Mouse (Mus musculus): ENCODE data around the gene Jup. TPM values are rescaled to one million over a fixed set of nuclear protein-coding genes. Genes with fewer than 3 reads are reported as not detected.

Jup gene
- polyA plus RNA-seq, 1 experiment from 2014 or later = 106 TPM

DNA sequence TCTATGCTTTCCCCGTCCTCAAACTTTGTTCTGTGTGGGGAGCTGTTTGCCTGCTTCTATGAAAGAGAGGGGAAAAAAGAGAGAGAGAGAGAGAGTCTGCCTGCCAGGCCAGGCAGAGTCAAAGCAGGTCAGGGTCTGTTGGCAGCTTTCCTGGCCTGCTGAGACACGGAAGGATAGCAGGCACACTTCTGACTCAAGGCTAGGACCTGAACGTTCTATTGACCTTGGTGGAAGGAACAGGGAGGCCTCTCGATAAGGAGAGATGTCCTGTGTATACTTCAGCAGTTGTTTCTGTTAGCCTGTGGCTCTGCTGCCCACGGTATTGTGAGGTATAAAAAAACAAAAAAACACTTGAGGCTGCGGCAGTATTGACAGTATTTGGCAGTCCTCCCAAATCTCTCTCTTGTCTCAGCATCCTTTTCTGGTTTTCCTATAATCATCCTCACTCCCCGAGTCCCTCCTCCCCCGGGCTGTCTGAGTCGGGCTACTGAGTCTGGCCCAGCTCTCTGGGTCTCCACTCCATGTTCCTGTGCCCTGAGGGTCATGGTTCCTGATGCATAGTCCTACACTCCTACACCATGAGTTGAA, 31.1 kb upstream of the Jup start:
- DNase-seq (ENCODE audit: low spot score) (no peak), ATAC-seq (replicated peaks; ENCODE audit: low FRiP score, low TSS enrichment, low read depth) (no peak)
- Histone ChIP-seq H3K4me1 (replicated peaks; ENCODE audit: control insufficient read depth, insufficient read depth, low read length) (no peaks in the 10 kb centered on the region), H3K27me3 (replicated peaks; ENCODE audit: control insufficient read depth, insufficient read depth, low read length) (no peaks in the 10 kb centered on the region), H3K27ac (ENCODE audit: low read depth) (no peak overlapping the region), H3K36me3 (ENCODE audit: control insufficient read depth, insufficient read depth, low read length) (peaks cover 58% of the 10 kb centered on the region), H3K9me3 (ENCODE audit: control insufficient read depth, low read length) (no peaks in the 10 kb centered on the region), H3K4me3 (ENCODE audit: low read depth, low read length) (no peak overlapping the region), H3K9ac (ENCODE audit: low read length) (no peak overlapping the region), H3K4me2 (ENCODE audit: low read length) (no peak overlapping the region)
- 69% methylated on average over 9 of the region's 9 CpGs for WGBS

DNA sequence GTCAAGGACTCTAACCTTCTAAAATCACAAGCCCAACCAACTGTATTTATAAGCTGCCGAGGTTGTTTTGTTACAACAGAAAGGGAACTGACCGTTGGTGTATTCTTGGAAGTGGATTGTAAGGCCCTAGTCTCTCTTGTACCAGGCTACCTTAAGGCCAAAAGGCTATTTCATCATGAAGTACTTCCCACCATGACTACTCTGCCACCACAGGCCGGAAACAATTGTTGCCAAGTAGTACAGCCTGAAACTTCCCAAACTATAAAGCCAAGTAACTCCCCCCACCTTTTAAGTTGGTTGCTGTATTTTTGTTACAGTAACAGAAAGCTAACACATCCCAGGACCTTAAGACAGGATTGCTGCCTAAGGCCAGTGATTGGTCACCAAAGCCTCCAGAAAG, 29.3 kb upstream of the Jup start:
- WGBS = 83% methylated on average over 3 of the region's 3 CpGs
- no peak overlapping the region for H3K4me2 ChIP-seq (ENCODE audit: low read length)
- peaks cover 60% of the 10 kb centered on the region for H3K36me3 ChIP-seq (ENCODE audit: control insufficient read depth, insufficient read depth, low read length)
- no peak for ATAC-seq (replicated peaks; ENCODE audit: low FRiP score, low TSS enrichment, low read depth)
- DNase-seq (ENCODE audit: low spot score) = no peak
- no peaks in the 10 kb centered on the region for H3K4me1 ChIP-seq (replicated peaks; ENCODE audit: control insufficient read depth, insufficient read depth, low read length)
- H3K9ac ChIP-seq (ENCODE audit: low read length) = no peak overlapping the region
- H3K9me3 ChIP-seq (ENCODE audit: control insufficient read depth, low read length) = no peaks in the 10 kb centered on the region
- H3K27me3 ChIP-seq (replicated peaks; ENCODE audit: control insufficient read depth, insufficient read depth, low read length) = no peaks in the 10 kb centered on the region
- H3K4me3 ChIP-seq (ENCODE audit: low read depth, low read length) = no peak overlapping the region
- H3K27ac ChIP-seq (ENCODE audit: low read depth) = no peak overlapping the region

DNA sequence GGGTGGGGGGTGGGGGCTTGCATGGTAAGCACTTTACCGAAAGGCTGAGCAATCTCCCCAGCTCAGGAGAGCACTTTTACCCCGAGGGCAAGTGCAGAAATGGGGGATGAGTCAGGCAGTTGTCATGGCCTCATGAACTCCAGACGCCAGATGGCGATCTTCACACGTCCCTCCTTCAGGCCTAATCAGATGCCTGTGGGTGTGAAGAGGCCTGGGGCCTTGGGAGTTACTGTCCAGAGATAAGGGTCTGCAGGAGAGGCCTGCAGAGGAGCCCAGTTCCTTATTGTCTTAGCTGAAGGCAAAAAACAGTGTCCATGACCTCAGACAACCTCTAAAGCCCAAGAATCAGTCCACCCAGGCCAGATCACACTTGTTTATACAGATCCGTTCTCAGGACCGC, 28.3 kb upstream of the Jup start:
- Histone ChIP-seq H3K4me3 (ENCODE audit: low read depth, low read length) (no peak overlapping the region), H3K9me3 (ENCODE audit: control insufficient read depth, low read length) (no peaks in the 10 kb centered on the region), H3K27ac (ENCODE audit: low read depth) (no peak overlapping the region), H3K4me2 (ENCODE audit: low read length) (no peak overlapping the region), H3K9ac (ENCODE audit: low read length) (no peak overlapping the region), H3K4me1 (replicated peaks; ENCODE audit: control insufficient read depth, insufficient read depth, low read length) (no peaks in the 10 kb centered on the region), H3K27me3 (replicated peaks; ENCODE audit: control insufficient read depth, insufficient read depth, low read length) (no peaks in the 10 kb centered on the region), H3K36me3 (ENCODE audit: control insufficient read depth, insufficient read depth, low read length) (peaks cover 61% of the 10 kb centered on the region)
- 13% methylated on average over 7 of the region's 7 CpGs for WGBS
- peak; percentile 72 for DNase-seq (ENCODE audit: low spot score)
- ATAC-seq (replicated peaks; ENCODE audit: low FRiP score, low TSS enrichment, low read depth) = peak; percentile 51

DNA sequence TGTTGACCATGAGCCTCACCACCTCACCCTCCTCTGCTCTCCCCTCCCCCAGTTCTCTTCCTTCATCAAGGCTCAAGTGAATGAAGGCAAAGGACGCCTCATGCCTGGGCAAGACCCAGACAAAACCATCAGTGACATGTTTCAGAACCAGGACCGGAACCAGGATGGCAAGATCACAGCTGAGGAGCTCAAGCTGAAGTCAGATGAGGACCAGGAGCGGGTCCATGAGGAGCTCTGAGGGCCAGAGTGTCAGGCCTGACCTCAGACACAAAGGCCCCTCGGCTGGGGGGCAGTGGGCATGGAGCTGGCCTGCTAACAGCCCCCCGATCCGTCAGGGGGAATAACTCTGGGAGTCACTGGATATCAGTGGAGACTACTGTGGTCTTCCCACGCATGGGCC, 26.3 kb upstream of the Jup start:
- H3K9ac ChIP-seq (ENCODE audit: low read length) = no peak overlapping the region
- WGBS = 94% methylated on average over 7 of the region's 7 CpGs
- DNase-seq (ENCODE audit: low spot score) = no peak
- H3K27ac ChIP-seq (ENCODE audit: low read depth) = no peak overlapping the region
- H3K4me1 ChIP-seq (replicated peaks; ENCODE audit: control insufficient read depth, insufficient read depth, low read length) = no peaks in the 10 kb centered on the region
- no peaks in the 10 kb centered on the region for H3K27me3 ChIP-seq (replicated peaks; ENCODE audit: control insufficient read depth, insufficient read depth, low read length)
- H3K9me3 ChIP-seq (ENCODE audit: control insufficient read depth, low read length) = no peaks in the 10 kb centered on the region
- ATAC-seq (replicated peaks; ENCODE audit: low FRiP score, low TSS enrichment, low read depth) = no peak
- H3K36me3 ChIP-seq (ENCODE audit: control insufficient read depth, insufficient read depth, low read length) = peaks cover 53% of the 10 kb centered on the region
- no peak overlapping the region for H3K4me3 ChIP-seq (ENCODE audit: low read depth, low read length)
- no peak overlapping the region for H3K4me2 ChIP-seq (ENCODE audit: low read length)

DNA sequence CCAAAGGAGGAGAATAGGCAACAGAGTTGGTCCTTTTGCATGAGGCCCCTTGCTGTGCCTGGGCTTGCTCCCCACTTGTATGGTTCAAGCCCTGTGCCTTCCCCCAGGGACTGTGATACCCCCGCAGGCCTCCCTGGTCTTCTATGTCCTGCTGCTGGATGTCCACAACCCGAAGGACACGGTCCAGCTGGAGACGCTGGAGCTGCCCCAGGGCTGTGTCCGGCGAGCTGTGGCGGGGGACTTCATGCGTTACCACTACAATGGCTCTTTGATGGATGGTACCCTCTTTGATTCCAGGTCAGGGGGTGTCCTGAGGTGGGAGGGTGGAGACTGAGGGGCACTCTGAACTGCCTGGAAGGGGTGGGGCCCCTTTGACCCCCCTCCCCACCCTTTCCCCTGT, 24.0 kb upstream of the Jup start:
- WGBS = 77% methylated on average over 8 of the region's 8 CpGs
- DNase-seq (ENCODE audit: low spot score) = no peak
- Histone ChIP-seq H3K9ac (ENCODE audit: low read length) (no peak overlapping the region), H3K4me3 (ENCODE audit: low read depth, low read length) (no peak overlapping the region), H3K36me3 (ENCODE audit: control insufficient read depth, insufficient read depth, low read length) (peaks cover 52% of the 10 kb centered on the region), H3K4me1 (replicated peaks; ENCODE audit: control insufficient read depth, insufficient read depth, low read length) (peaks cover 9% of the 10 kb centered on the region), H3K4me2 (ENCODE audit: low read length) (no peak overlapping the region), H3K27me3 (replicated peaks; ENCODE audit: control insufficient read depth, insufficient read depth, low read length) (no peaks in the 10 kb centered on the region), H3K9me3 (ENCODE audit: control insufficient read depth, low read length) (no peaks in the 10 kb centered on the region), H3K27ac (ENCODE audit: low read depth) (no peak overlapping the region)
- ATAC-seq (replicated peaks; ENCODE audit: low FRiP score, low TSS enrichment, low read depth) = no peak

DNA sequence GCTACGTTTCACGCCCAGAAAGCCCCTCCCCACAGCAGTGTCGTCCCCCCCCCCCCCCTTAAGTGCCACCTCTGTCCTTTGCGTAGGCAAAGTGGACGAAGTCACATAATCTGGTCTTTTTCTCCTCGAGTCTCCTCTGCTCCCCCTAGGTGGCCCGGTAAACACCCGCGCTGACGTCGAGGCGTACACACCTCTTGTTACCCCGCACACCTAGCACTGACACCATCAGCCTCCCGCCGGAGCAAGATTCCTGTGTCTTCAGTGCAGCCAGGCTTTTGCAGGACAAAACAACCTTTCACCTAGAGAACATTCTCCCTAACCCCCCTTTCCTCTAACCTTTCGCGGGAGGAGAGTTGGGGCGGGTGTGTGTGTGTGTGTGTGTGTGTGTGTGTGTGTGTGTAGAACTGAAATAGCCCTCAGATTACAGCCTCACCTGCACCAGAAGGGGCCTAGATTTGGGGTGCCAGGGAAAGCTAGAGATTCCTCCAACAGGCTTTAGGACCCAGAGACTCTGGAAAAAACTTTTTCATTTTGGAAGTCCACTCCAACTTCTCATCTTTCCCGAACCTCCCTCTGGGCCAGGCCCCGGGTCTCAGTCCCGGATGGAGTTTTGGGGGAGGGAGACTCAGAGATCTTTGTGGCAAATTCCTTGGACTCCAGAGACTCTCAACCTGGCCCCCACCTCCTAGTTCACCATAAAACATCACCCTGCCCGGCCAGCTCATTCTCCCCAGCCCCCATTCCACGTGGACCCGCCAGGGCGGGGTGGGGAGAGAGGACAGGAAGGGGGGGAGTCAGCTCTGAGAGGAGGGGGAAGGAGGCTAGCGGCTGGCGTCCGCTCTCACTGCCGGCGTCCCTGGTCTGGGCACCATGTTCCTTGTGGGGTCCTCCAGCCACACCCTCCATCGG, 17.6 kb upstream of the Jup start, which contains the start of gene Fkbp10:
Gene Fkbp10, plus strand, starts transcription at position 784 of the 909 bp plus-strand sequence.
- peak; percentile 86 for DNase-seq (ENCODE audit: low spot score)
- H3K9me3 ChIP-seq (ENCODE audit: control insufficient read depth, low read length) = no peaks in the 10 kb centered on the region
- H3K4me1 ChIP-seq (replicated peaks; ENCODE audit: control insufficient read depth, insufficient read depth, low read length) = peaks cover 41% of the 10 kb centered on the region
- H3K27me3 ChIP-seq (replicated peaks; ENCODE audit: control insufficient read depth, insufficient read depth, low read length) = no peaks in the 10 kb centered on the region
- H3K4me2 ChIP-seq (ENCODE audit: low read length) = peak within 1 kb of the TSS; percentile 63
- H3K27ac ChIP-seq (ENCODE audit: low read depth) = peak within 1 kb of the TSS; percentile 93
- H3K36me3 ChIP-seq (ENCODE audit: control insufficient read depth, insufficient read depth, low read length) = peaks cover 13% of the 10 kb centered on the region
- whole genome bisulfite sequencing = under 1% methylated on average over 30 of the region's 31 CpGs
- H3K4me3 ChIP-seq (ENCODE audit: low read depth, low read length) = peak within 1 kb of the TSS; percentile 58
- H3K9ac ChIP-seq (ENCODE audit: low read length) = peak within 1 kb of the TSS; percentile 67
- peak; percentile 37 for ATAC-seq (replicated peaks; ENCODE audit: low FRiP score, low TSS enrichment, low read depth)

DNA sequence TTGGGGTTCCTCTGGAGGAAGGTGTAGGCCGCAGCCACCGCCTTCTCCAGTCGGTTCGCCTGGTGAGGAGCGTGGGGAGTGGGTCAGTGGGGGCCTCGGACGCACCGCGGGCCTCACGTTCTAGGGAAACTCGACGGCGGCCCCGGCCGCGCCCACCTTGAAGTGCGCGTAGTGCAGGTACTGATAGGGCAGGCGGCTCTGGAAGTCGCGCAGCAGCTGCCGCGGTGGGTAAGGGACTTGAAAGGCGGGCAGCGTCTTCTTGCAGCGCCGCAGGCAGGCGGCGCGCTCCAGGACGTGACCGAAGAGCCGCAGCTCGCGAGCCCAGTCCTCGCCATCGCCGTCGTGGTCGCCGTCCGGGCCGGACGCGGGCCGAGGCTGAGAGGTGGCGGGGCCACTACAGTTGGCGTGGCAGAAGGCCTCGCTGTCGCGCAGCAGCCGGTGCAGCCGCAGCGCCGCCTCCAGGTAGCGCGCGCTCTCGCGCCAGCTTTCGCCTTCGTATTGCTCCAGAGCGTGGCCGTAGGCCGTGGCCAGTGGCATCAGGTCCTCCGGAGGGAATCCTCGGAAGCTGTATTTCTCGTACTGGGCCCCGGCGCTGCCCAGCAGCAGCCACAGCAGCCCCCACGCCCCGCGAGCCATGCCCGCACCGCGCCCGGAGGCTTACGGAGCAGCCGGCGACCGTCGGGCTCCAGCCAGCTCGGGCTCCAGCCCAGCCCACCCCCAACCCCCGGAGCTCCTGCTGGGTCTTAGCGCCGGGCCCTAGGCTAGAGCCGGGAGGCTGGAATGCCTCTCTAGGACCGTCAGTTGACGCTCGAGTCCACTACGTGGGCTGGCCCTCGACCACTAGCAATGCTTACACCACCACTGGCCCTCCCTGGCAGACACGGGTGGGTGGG, 16.7 kb upstream of the Jup start, which contains the start of gene P3h4:
Gene P3h4, minus strand, starts transcription at position 816 of the 893 bp plus-strand sequence.
- no peaks in the 10 kb centered on the region for H3K9me3 ChIP-seq (ENCODE audit: control insufficient read depth, low read length)
- H3K9ac ChIP-seq (ENCODE audit: low read length) = peak within 1 kb of the TSS; percentile 67
- H3K4me3 ChIP-seq (ENCODE audit: low read depth, low read length) = peak within 1 kb of the TSS; percentile 58
- DNase-seq (ENCODE audit: low spot score) = peak; percentile 94
- WGBS = under 1% methylated on average over 93 of the region's 93 CpGs
- H3K27me3 ChIP-seq (replicated peaks; ENCODE audit: control insufficient read depth, insufficient read depth, low read length) = no peaks in the 10 kb centered on the region
- H3K4me2 ChIP-seq (ENCODE audit: low read length) = peak within 1 kb of the TSS; percentile 63
- peaks cover 41% of the 10 kb centered on the region for H3K4me1 ChIP-seq (replicated peaks; ENCODE audit: control insufficient read depth, insufficient read depth, low read length)
- H3K36me3 ChIP-seq (ENCODE audit: control insufficient read depth, insufficient read depth, low read length) = peaks cover 12% of the 10 kb centered on the region
- ATAC-seq (replicated peaks; ENCODE audit: low FRiP score, low TSS enrichment, low read depth) = peak; percentile 93
- peak within 1 kb of the TSS; percentile 93 for H3K27ac ChIP-seq (ENCODE audit: low read depth)

DNA sequence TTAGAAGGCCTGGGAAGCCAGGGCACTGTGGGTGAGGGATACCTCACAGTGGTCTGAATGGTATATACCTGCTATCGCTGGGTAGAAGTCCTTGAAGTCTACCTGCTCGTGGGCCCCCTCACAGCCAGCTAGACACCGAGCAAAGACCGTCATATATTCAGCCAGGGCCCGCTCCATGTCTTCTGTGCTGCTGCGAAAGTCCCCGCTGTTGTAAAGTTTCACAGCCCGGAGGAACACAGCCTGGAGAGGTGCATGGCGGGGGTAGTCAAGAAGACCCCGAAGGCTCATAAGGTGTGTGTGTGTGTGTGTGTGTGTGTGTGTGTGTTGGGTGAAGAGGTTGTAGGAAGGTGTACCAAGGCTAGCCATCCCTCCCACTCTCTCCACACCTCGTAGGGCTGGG, 16.0 kb upstream of the Jup start:
- Histone ChIP-seq H3K4me1 (replicated peaks; ENCODE audit: control insufficient read depth, insufficient read depth, low read length) (peaks cover 41% of the 10 kb centered on the region), H3K36me3 (ENCODE audit: control insufficient read depth, insufficient read depth, low read length) (peaks cover 19% of the 10 kb centered on the region), H3K27me3 (replicated peaks; ENCODE audit: control insufficient read depth, insufficient read depth, low read length) (no peaks in the 10 kb centered on the region), H3K9me3 (ENCODE audit: control insufficient read depth, low read length) (no peaks in the 10 kb centered on the region), H3K4me2 (ENCODE audit: low read length) (peak overlapping the region; percentile 63), H3K27ac (ENCODE audit: low read depth) (no peak overlapping the region), H3K9ac (ENCODE audit: low read length) (peak overlapping the region; percentile 67), H3K4me3 (ENCODE audit: low read depth, low read length) (peak overlapping the region; percentile 58)
- 61% methylated on average over 11 of the region's 11 CpGs for WGBS
- ATAC-seq (replicated peaks; ENCODE audit: low FRiP score, low TSS enrichment, low read depth) = no peak
- DNase-seq (ENCODE audit: low spot score) = no peak
